Mouse (Mus musculus): ENCODE results near the gene Prop1. TPM values are rescaled to one million over a fixed set of nuclear protein-coding genes. Genes with fewer than 3 reads are reported as not detected.
A peak's percentile ranks its signal among the peaks of the same experiment; 100 is the strongest.

Prop1 gene
- polyA plus RNA-seq, 1 experiment from 2014 or later: not detected

- peak within 1 kb of the TSS; percentile 85 for H3K9ac ChIP-seq (replicated peaks)
- peak within 1 kb of the TSS; percentile 83 for H3K4me3 ChIP-seq
- peak; percentile 96 for ATAC-seq (replicated peaks)
- peaks cover 9% of the 10 kb centered on the region; the same call in 1 of the 2 replicates for H3K4me1 ChIP-seq
- peak within 1 kb of the TSS; percentile 82 for H3K4me2 ChIP-seq (replicated peaks)
- peak within 1 kb of the TSS; percentile 74 for H3K27ac ChIP-seq (replicated peaks)
- 2% methylated on average over 18 of the region's 18 CpGs for WGBS
- no peaks in the 10 kb centered on the region for H3K27me3 ChIP-seq
- no peaks in the 10 kb centered on the region for H3K36me3 ChIP-seq
- no peaks in the 10 kb centered on the region for H3K9me3 ChIP-seq
Measured at GRCm38 (mm10) chr11:50931451-50931866, 22.1 kb downstream of the Prop1 start, which contains the start of gene Zfp354b. Zfp354b (minus strand) TSS chr11:50931633.

DNA sequence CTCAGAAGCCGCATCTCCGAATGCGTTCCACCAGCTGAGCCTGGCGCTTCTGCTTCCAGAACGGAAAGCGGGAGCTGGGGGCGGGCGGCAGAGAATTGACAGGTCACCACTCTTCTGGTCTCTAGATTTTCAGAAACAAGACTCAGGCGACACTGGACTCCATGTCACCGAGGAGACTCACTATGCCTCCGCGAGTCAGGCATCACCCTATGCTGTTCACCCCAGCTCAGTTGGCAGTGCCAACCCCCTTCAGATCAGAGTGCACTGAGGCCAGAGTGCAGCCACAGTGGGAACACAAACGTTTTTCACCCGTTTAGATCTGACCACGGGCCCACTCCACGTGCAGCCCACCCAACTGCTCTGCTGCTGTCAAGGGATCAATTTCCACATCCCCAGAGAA is 22.5 kb downstream of the Prop1 start:
- ATAC-seq (replicated peaks): peak; percentile 80
- no peaks in the 10 kb centered on the region for H3K27me3 ChIP-seq
- peak overlapping the region; percentile 82 for H3K4me2 ChIP-seq (replicated peaks)
- peaks cover 9% of the 10 kb centered on the region; the same call in 1 of the 2 replicates for H3K4me1 ChIP-seq
- no peaks in the 10 kb centered on the region for H3K9me3 ChIP-seq
- peak overlapping the region; percentile 83 for H3K4me3 ChIP-seq
- no peaks in the 10 kb centered on the region for H3K36me3 ChIP-seq
- H3K27ac ChIP-seq (replicated peaks): peak overlapping the region; percentile 74
- H3K9ac ChIP-seq (replicated peaks): peak overlapping the region; percentile 85
- WGBS: under 1% methylated on average over 16 of the region's 16 CpGs

GRCm38 (mm10) chr11:50930469-50931014 is 23.0 kb downstream of the Prop1 start:
- WGBS: 33% methylated on average over 14 of the region's 14 CpGs

GRCm38 (mm10) chr11:50915671-50916320 is 37.8 kb downstream of the Prop1 start, which contains the start of gene Zfp2:
Zfp2 (minus strand) TSS chr11:50916165.
- Histone ChIP-seq H3K4me2 (replicated peaks) (peak within 1 kb of the TSS; percentile 42), H3K4me3 (peak within 1 kb of the TSS; percentile 97), H3K27me3 (no peaks in the 10 kb centered on the region), H3K9me3 (peaks cover 13% of the 10 kb centered on the region), H3K9ac (replicated peaks) (peak within 1 kb of the TSS; percentile 99), H3K27ac (replicated peaks) (peak within 1 kb of the TSS; percentile 90), H3K36me3 (peaks cover 36% of the 10 kb centered on the region), H3K4me1 (peaks cover 13% of the 10 kb centered on the region)
- 0% methylated on average over 47 of the region's 47 CpGs for WGBS
- peak; percentile 99 for ATAC-seq (replicated peaks)

More at GRCm38 (mm10) chr11:50930469-50931014, 23.0 kb downstream of the Prop1 start:
- no peaks in the 10 kb centered on the region for H3K9me3 ChIP-seq
- ATAC-seq (replicated peaks): no peak
- peak overlapping the region; percentile 83 for H3K4me3 ChIP-seq
- H3K36me3 ChIP-seq: no peaks in the 10 kb centered on the region
- no peaks in the 10 kb centered on the region for H3K27me3 ChIP-seq
- H3K4me2 ChIP-seq (replicated peaks): peak overlapping the region; percentile 82
- H3K9ac ChIP-seq (replicated peaks): peak overlapping the region; percentile 85
- H3K4me1 ChIP-seq: peaks cover 9% of the 10 kb centered on the region; the same call in 1 of the 2 replicates
- peak overlapping the region; percentile 74 for H3K27ac ChIP-seq (replicated peaks)

DNA sequence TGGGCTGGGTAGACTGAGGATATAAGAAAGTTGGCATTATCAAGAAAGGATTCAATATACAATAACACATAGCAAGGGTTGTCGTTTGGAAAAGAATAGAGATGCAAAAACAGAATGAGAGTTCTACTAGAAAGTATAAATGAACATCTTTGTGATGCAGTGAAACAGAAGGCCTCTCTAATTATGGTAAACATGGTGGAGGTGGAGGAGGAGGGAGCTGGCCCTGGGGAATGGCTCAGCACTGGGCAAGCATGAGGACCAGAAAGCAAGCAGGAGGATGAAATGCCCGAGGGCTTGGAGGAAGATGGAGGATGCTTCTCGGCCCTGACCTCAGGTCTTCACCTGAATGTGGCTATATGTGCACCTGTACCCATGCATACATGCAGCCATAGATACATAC is 39.1 kb downstream of the Prop1 start:
- Histone ChIP-seq H3K36me3 (peaks cover 49% of the 10 kb centered on the region), H3K4me1 (peaks cover 13% of the 10 kb centered on the region), H3K9ac (replicated peaks) (no peak overlapping the region), H3K27ac (replicated peaks) (no peak overlapping the region), H3K9me3 (peaks cover 26% of the 10 kb centered on the region), H3K27me3 (no peaks in the 10 kb centered on the region), H3K4me3 (no peak overlapping the region; the same call in 1 of the 2 replicates), H3K4me2 (replicated peaks) (no peak overlapping the region)
- ATAC-seq (replicated peaks): no peak
- WGBS: 91% methylated on average over 3 of the region's 3 CpGs

- no peak for ATAC-seq (replicated peaks)
- no peaks in the 10 kb centered on the region for H3K27me3 ChIP-seq
- peaks cover 13% of the 10 kb centered on the region for H3K4me1 ChIP-seq
- no peak overlapping the region for H3K4me2 ChIP-seq (replicated peaks)
- peaks cover 28% of the 10 kb centered on the region for H3K9me3 ChIP-seq
- H3K36me3 ChIP-seq: peaks cover 61% of the 10 kb centered on the region
- no peak overlapping the region for H3K9ac ChIP-seq (replicated peaks)
- H3K4me3 ChIP-seq: no peak overlapping the region
- H3K27ac ChIP-seq (replicated peaks): no peak overlapping the region
- 96% methylated on average over 1 of the region's 1 CpGs for WGBS
Measured at GRCm38 (mm10) chr11:50913301-50913700, 40.3 kb downstream of the Prop1 start.

DNA sequence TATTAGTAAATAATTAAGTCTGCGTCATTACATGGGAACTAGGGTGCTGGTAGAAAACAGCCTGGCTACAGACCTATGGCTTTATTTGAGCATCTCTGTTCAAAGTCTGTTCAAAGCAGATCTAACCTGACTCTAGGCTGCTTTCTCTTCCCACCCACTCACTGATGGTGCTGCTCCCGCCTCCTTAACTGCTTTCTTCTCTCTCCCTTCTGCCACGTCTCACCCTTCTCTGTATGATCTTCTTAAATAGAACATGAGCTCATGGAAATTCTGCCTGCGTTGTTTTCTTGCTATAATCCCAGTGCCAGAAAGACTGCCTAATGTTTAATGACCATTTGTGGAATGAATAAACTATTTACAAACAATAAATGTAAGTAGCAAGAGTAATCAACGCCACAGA is 45.4 kb downstream of the Prop1 start:
- Histone ChIP-seq H3K4me2 (replicated peaks) (no peak overlapping the region), H3K9me3 (peaks cover 64% of the 10 kb centered on the region), H3K27ac (replicated peaks) (no peak overlapping the region), H3K36me3 (peaks cover 98% of the 10 kb centered on the region), H3K9ac (replicated peaks) (no peak overlapping the region), H3K27me3 (no peaks in the 10 kb centered on the region), H3K4me1 (no peaks in the 10 kb centered on the region), H3K4me3 (no peak overlapping the region)
- 89% methylated on average over 5 of the region's 5 CpGs for WGBS
- no peak for ATAC-seq (replicated peaks)

Other genes with a start within 250 kb of the Prop1 start
- gene Zfp354c, start 126.0 kb downstream of the Prop1 start, polyA plus RNA-seq (2015; fragmentation: Nextera tagmentation; extraction: Ambion mirVana): 62.6 and 65.0 TPM in 2 replicates
- gene Zfp879, start 112.2 kb downstream of the Prop1 start, polyA plus RNA-seq (2015; fragmentation: Nextera tagmentation; extraction: Ambion mirVana): 2.1 and 2.5 TPM in 2 replicates
- gene Grm6, start 103.1 kb downstream of the Prop1 start, polyA plus RNA-seq (2015; fragmentation: Nextera tagmentation; extraction: Ambion mirVana): not detected in 2 replicates
- 15.5 and 15.9 TPM in 2 replicates for gene Zfp454, start 66.1 kb downstream of the Prop1 start, polyA plus RNA-seq (2015; fragmentation: Nextera tagmentation; extraction: Ambion mirVana)
- 49.4 and 53.6 TPM in 2 replicates for gene Zfp2, start 37.6 kb downstream of the Prop1 start, polyA plus RNA-seq (2015; fragmentation: Nextera tagmentation; extraction: Ambion mirVana)
- gene Zfp354b, start 22.1 kb downstream of the Prop1 start, polyA plus RNA-seq (2015; fragmentation: Nextera tagmentation; extraction: Ambion mirVana): 3.6 and 3.7 TPM in 2 replicates
- gene 4933414I15Rik, start 10.0 kb downstream of the Prop1 start, polyA plus RNA-seq (2015; fragmentation: Nextera tagmentation; extraction: Ambion mirVana): not detected in 2 replicates
- gene Olfr1378, start 12.8 kb upstream of the Prop1 start, polyA plus RNA-seq (2015; fragmentation: Nextera tagmentation; extraction: Ambion mirVana): not detected in 2 replicates
- gene Olfr1377, start 28.2 kb upstream of the Prop1 start, polyA plus RNA-seq (2015; fragmentation: Nextera tagmentation; extraction: Ambion mirVana): not detected in 2 replicates
- gene Olfr51, start 49.8 kb upstream of the Prop1 start, polyA plus RNA-seq (2015; fragmentation: Nextera tagmentation; extraction: Ambion mirVana): not detected in 2 replicates
- not detected in 2 replicates for gene Olfr54, start 60.5 kb upstream of the Prop1 start, polyA plus RNA-seq (2015; fragmentation: Nextera tagmentation; extraction: Ambion mirVana)
- not detected in 2 replicates for gene Olfr1375, start 94.3 kb upstream of the Prop1 start, polyA plus RNA-seq (2015; fragmentation: Nextera tagmentation; extraction: Ambion mirVana)
- gene Zfp354a, start 105.5 kb upstream of the Prop1 start, polyA plus RNA-seq (2015; fragmentation: Nextera tagmentation; extraction: Ambion mirVana): 12.3 and 12.5 TPM in 2 replicates

Measured in forebrain, embryonic 15.5 days (tissue).